Mouse (Mus musculus) stomach, embryonic 14.5 days (tissue): ENCODE results near the gene Kcnma1. TPM values are rescaled to one million over a fixed set of nuclear protein-coding genes. Genes with fewer than 3 reads are reported as not detected.
A peak's percentile ranks its signal among the peaks of the same experiment; 100 is the strongest.

Experiments used
- ATAC-seq: fragments of 200-750 bp; cut with Nextera tagmentation; 2 replicates; pipeline ENCODE4 v1.8.0; 2017; ENCODE audit warnings: low read depth, moderate TSS enrichment; ENCODE audit not compliant: insufficient number of reproducible peaks, insufficient read depth, low FRiP score
- H3K27ac ChIP-seq: fragments of 300-500 bp; sonication (generic); 2 replicates; pipeline ENCODE4 v1.5.1; 2014; ENCODE audit warnings: mild to moderate bottlenecking, low read length, moderate library complexity, mixed read lengths
- H3K27me3 ChIP-seq: fragments of 300-500 bp; sonication (generic); 2 replicates; pipeline ENCODE4 v1.6.1; 2014; ENCODE audit warnings: low read length, control low read depth, mixed read lengths; ENCODE audit not compliant: control insufficient read depth, insufficient read depth
- H3K36me3 ChIP-seq: fragments of 300-500 bp; sonication (generic); 2 replicates; pipeline ENCODE4 v1.6.1; 2014; ENCODE audit warnings: mild to moderate bottlenecking, control low read depth, low read length, moderate library complexity, mixed read lengths; ENCODE audit not compliant: control insufficient read depth, insufficient read depth
- H3K4me1 ChIP-seq: fragments of 300-500 bp; sonication (generic); 2 replicates; pipeline ENCODE4 v1.6.1; 2014; ENCODE audit warnings: low read length, control low read depth, mixed read lengths; ENCODE audit not compliant: control insufficient read depth, insufficient read depth
- H3K4me2 ChIP-seq: fragments of 300-500 bp; sonication (generic); replicated peaks from 2 replicates; pipeline ENCODE4 v1.6.1; 2014; ENCODE audit warnings: low read depth, low read length, control low read depth
- H3K4me3 ChIP-seq: fragments of 300-500 bp; sonication (generic); 2 replicates; pipeline ENCODE4 v1.5.1; 2014; ENCODE audit warnings: low read depth, low read length, control low read depth
- H3K9ac ChIP-seq: fragments of 300-500 bp; sonication (generic); replicated peaks from 2 replicates; pipeline ENCODE4 v1.6.1; 2014; ENCODE audit warnings: low read depth, mild to moderate bottlenecking, control low read depth, low read length, moderate library complexity, mixed read lengths
- H3K9me3 ChIP-seq: fragments of 300-500 bp; sonication (generic); 2 replicates; pipeline ENCODE4 v1.6.1; 2016; ENCODE audit warnings: low read depth, low read length, control low read depth; ENCODE audit not compliant: control insufficient read depth
- WGBS: fragments of 180-500 bp; shearing (Covaris S2); extraction: QIAGEN DNeasy Blood & Tissue Kit; methylation state at CpG from one replicate; pipeline ENCODE4 v1.1.7; 2014; 5-methylcytosine and 5-hydroxymethylcytosine counted together
- polyA plus RNA-seq: library from polyadenylated mRNA; unstranded; fragments of >200 nt; fragmentation: Nextera tagmentation; extraction: Ambion mirVana; gene quantifications from 2 replicates; pipeline ENCODE4 v1.2.1, GENCODE M21; 2014

Gene Kcnma1
- polyA plus RNA-seq, 1 experiment from 2014 or later = 14.4 TPM

GRCm38 (mm10) chr14:23602937-23603336 is 411.4 kb downstream of the Kcnma1 start:
- no peaks in the 10 kb centered on the region for H3K9me3 ChIP-seq
- 56% methylated on average over 4 of the region's 4 CpGs for WGBS
- no peak for ATAC-seq
- H3K36me3 ChIP-seq = no peaks in the 10 kb centered on the region
- no peaks in the 10 kb centered on the region for H3K27me3 ChIP-seq
- no peak overlapping the region for H3K4me3 ChIP-seq
- no peak overlapping the region for H3K27ac ChIP-seq
- H3K4me1 ChIP-seq = no peaks in the 10 kb centered on the region
- no peak overlapping the region for H3K9ac ChIP-seq
- no peak overlapping the region for H3K4me2 ChIP-seq

GRCm38 (mm10) chr14:23602054-23602453 is 412.2 kb downstream of the Kcnma1 start:
- Histone ChIP-seq H3K9ac (no peak overlapping the region), H3K9me3 (no peaks in the 10 kb centered on the region), H3K27me3 (no peaks in the 10 kb centered on the region), H3K36me3 (no peaks in the 10 kb centered on the region), H3K27ac (no peak overlapping the region), H3K4me1 (no peaks in the 10 kb centered on the region), H3K4me3 (no peak overlapping the region), H3K4me2 (no peak overlapping the region)
- no peak for ATAC-seq
- WGBS = 83% methylated on average over 2 of the region's 2 CpGs

GRCm38 (mm10) chr14:23594629-23595028 is 419.7 kb downstream of the Kcnma1 start:
- ATAC-seq = no peak
- Histone ChIP-seq H3K36me3 (no peaks in the 10 kb centered on the region), H3K4me2 (no peak overlapping the region), H3K27me3 (no peaks in the 10 kb centered on the region), H3K9me3 (no peaks in the 10 kb centered on the region), H3K9ac (no peak overlapping the region), H3K4me1 (no peaks in the 10 kb centered on the region), H3K4me3 (no peak overlapping the region), H3K27ac (no peak overlapping the region)
- 61% methylated on average over 5 of the region's 5 CpGs for WGBS

- ATAC-seq = peak; percentile 58; the same call in 1 of the 2 replicates
- H3K4me1 ChIP-seq = no peaks in the 10 kb centered on the region
- no peaks in the 10 kb centered on the region for H3K27me3 ChIP-seq
- no peaks in the 10 kb centered on the region for H3K36me3 ChIP-seq
- no peak overlapping the region for H3K4me3 ChIP-seq
- no peaks in the 10 kb centered on the region for H3K9me3 ChIP-seq
- no peak overlapping the region for H3K9ac ChIP-seq
- H3K4me2 ChIP-seq = no peak overlapping the region
- peak overlapping the region; percentile 61; the same call in 1 of the 2 replicates for H3K27ac ChIP-seq
- 55% methylated on average over 6 of the region's 6 CpGs for WGBS
These were observed 421.4 kb downstream of the Kcnma1 start for GRCm38 (mm10) chr14:23592826-23593447.

GRCm38 (mm10) chr14:23589744-23590481 is 424.4 kb downstream of the Kcnma1 start:
- no peak overlapping the region for H3K9ac ChIP-seq
- H3K27ac ChIP-seq = no peak overlapping the region
- no peaks in the 10 kb centered on the region for H3K36me3 ChIP-seq
- no peaks in the 10 kb centered on the region for H3K4me1 ChIP-seq
- no peaks in the 10 kb centered on the region for H3K9me3 ChIP-seq
- H3K4me2 ChIP-seq = no peak overlapping the region
- no peak overlapping the region for H3K4me3 ChIP-seq
- ATAC-seq = no peak
- WGBS = 51% methylated on average over 6 of the region's 7 CpGs
- no peaks in the 10 kb centered on the region for H3K27me3 ChIP-seq

GRCm38 (mm10) chr14:23587451-23587850 is 426.8 kb downstream of the Kcnma1 start:
- WGBS = 79% methylated on average over 9 of the region's 9 CpGs

GRCm38 (mm10) chr14:23583235-23583634 is 431.1 kb downstream of the Kcnma1 start:
- H3K9me3 ChIP-seq = no peaks in the 10 kb centered on the region
- no peak overlapping the region for H3K4me3 ChIP-seq
- H3K4me1 ChIP-seq = no peaks in the 10 kb centered on the region
- H3K9ac ChIP-seq = no peak overlapping the region
- no peaks in the 10 kb centered on the region for H3K36me3 ChIP-seq
- 20% methylated on average over 2 of the region's 2 CpGs for WGBS
- H3K27ac ChIP-seq = no peak overlapping the region
- H3K4me2 ChIP-seq = no peak overlapping the region
- H3K27me3 ChIP-seq = no peaks in the 10 kb centered on the region
- no peak for ATAC-seq

More at GRCm38 (mm10) chr14:23587451-23587850, 426.8 kb downstream of the Kcnma1 start:
- Histone ChIP-seq H3K27ac (no peak overlapping the region), H3K4me3 (no peak overlapping the region), H3K27me3 (no peaks in the 10 kb centered on the region), H3K36me3 (no peaks in the 10 kb centered on the region), H3K4me1 (no peaks in the 10 kb centered on the region), H3K4me2 (no peak overlapping the region), H3K9me3 (no peaks in the 10 kb centered on the region), H3K9ac (no peak overlapping the region)
- ATAC-seq = no peak

GRCm38 (mm10) chr14:23581282-23581681 is 433.0 kb downstream of the Kcnma1 start:
- H3K9ac ChIP-seq = no peak overlapping the region
- 67% methylated on average over 3 of the region's 3 CpGs for WGBS
- H3K4me2 ChIP-seq = no peak overlapping the region
- H3K4me3 ChIP-seq = no peak overlapping the region
- no peaks in the 10 kb centered on the region for H3K9me3 ChIP-seq
- no peaks in the 10 kb centered on the region for H3K36me3 ChIP-seq
- no peaks in the 10 kb centered on the region for H3K4me1 ChIP-seq
- H3K27me3 ChIP-seq = no peaks in the 10 kb centered on the region
- no peak overlapping the region for H3K27ac ChIP-seq
- ATAC-seq = no peak
